Mouse (Mus musculus) liver, adult 2 months (tissue): ENCODE results near the gene Gpr84.

Source experiments
- CTCF ChIP-seq: fragments of 200-500 bp; IDR thresholded peaks from 2 replicates; pipeline ENCODE4 v1.5.1; 2011; ENCODE audit warnings: low read depth, low read length, control low read depth
- POLR2A ChIP-seq: fragments of 200-500 bp; IDR thresholded peaks from 2 replicates; pipeline ENCODE4 v1.6.1; 2011; ENCODE audit warnings: low read length, control low read depth; ENCODE audit not compliant: insufficient read depth; ENCODE audit errors: extremely low read depth

- no peak for TF ChIP-seq CTCF
- TF ChIP-seq POLR2A, result no peak
Measured at GRCm38 (mm10) chr15:103343556-103343955, 33.1 kb upstream of the Gpr84 start.
